Mouse (Mus musculus) forelimb bud, embryonic 11.5 days (tissue): ENCODE measurements around the gene St6gal1.

Experiments used
- DNase-seq: peaks from one replicate; pipeline ENCODE4 v3.0.0-alpha.2; 2012; ENCODE audit warnings: low read depth, low spot score

The St6gal1 gene

GRCm38 (mm10) chr16:23250556-23251444 is 26.3 kb downstream of the St6gal1 start:
- no peak for DNase-seq

- no peak for DNase-seq
Measured at GRCm38 (mm10) chr16:23251445-23251773, 26.9 kb downstream of the St6gal1 start.

DNA sequence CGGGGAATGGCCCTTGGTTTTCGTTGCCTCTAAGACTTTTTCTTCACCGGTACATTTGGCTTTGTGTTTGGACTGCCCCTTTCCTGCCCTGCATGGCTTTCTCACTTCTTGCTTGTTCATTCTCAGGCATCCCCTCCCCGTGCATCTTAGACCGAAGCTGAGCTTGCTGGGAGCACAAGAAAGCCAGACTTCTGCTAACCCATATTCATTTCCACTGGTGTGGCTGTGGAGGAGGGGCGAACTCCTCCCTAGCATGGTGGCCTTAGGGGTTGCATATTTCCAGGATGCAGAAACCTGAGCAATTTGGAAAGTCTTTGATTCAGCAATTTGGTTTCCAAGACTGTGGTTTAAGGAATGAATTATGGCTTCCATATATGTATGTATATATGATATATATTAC is 29.1 kb downstream of the St6gal1 start:
- peak; percentile 37 for DNase-seq

- no peak for DNase-seq
Measured at GRCm38 (mm10) chr16:23254062-23254461, 29.5 kb downstream of the St6gal1 start.

- DNase-seq = no peak
Measured at GRCm38 (mm10) chr16:23256638-23257037, 32.1 kb downstream of the St6gal1 start.

DNA sequence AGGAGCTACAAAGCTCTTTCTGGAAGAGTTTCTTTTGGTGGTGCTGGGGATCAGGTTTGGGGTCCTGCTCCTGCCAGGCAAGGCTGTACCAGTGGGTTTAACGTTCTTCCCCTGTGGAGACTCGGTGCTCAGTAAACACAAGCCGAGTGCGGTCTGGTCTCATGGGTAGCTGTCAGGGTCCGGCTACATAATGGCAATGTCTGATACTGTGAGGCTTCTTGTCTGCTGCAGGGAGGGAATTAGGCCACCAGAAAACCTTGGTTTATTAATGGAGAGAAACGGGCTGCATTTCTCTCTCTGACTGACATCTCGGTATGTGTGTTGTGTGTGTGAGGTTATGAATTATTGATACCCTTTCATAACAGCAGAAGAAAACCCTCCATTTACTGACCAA is 33.9 kb downstream of the St6gal1 start:
- no peak for DNase-seq

- no peak for DNase-seq
Measured at GRCm38 (mm10) chr16:23258823-23259457, 34.4 kb downstream of the St6gal1 start.

GRCm38 (mm10) chr16:23259580-23259979 is 35.0 kb downstream of the St6gal1 start:
- DNase-seq = no peak

GRCm38 (mm10) chr16:23262131-23262768 is 37.7 kb downstream of the St6gal1 start:
- no peak for DNase-seq

- DNase-seq = no peak
Measured at GRCm38 (mm10) chr16:23262846-23263245, 38.3 kb downstream of the St6gal1 start.

GRCm38 (mm10) chr16:23264999-23265398 is 40.5 kb downstream of the St6gal1 start:
- DNase-seq = no peak

- DNase-seq = no peak
Measured at GRCm38 (mm10) chr16:23265481-23265880, 40.9 kb downstream of the St6gal1 start.

DNA sequence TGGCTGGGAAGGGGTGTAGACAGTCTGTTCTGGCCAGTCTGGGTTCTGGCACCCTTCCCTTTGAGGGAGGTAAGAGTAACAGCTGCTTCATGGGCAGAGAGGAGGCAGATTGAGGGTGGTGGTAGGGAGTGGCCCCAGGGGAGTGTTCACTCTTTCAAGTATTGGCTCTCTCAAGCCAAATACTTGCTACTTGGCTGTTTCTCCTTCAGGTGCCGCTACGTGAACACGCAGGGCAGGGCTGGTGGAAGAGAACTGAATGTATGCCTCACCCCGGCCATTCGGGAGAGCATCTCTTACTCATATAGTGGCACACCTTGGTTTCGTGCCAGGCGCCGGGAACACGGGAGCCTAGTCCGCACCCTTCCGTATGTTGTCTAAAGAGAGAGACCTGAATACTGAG is 41.8 kb downstream of the St6gal1 start:
- no peak for DNase-seq

GRCm38 (mm10) chr16:23266896-23267295 is 42.4 kb downstream of the St6gal1 start:
- DNase-seq = no peak

DNA sequence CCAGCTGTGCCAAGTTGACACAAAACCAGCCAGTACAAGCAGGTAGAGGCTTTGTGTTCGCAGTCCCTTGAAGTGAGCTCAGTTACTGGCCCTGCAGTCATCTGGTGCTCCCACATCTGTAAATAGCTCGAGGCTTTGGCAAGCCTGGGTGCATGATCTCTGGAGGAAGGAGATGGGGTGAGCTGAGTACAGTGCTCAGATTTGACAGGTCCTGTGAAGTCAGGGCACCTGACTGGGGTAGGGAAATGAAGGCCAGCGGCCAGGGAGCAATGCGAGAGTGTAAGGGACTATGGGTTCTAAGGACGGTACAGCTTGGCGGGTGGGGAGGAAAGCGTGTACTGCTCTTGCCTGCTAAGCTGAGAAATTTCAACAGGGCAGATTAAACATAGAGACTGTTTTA is 43.7 kb downstream of the St6gal1 start:
- DNase-seq = no peak

GRCm38 (mm10) chr16:23269056-23269983 is 44.8 kb downstream of the St6gal1 start:
- DNase-seq = no peak

DNA sequence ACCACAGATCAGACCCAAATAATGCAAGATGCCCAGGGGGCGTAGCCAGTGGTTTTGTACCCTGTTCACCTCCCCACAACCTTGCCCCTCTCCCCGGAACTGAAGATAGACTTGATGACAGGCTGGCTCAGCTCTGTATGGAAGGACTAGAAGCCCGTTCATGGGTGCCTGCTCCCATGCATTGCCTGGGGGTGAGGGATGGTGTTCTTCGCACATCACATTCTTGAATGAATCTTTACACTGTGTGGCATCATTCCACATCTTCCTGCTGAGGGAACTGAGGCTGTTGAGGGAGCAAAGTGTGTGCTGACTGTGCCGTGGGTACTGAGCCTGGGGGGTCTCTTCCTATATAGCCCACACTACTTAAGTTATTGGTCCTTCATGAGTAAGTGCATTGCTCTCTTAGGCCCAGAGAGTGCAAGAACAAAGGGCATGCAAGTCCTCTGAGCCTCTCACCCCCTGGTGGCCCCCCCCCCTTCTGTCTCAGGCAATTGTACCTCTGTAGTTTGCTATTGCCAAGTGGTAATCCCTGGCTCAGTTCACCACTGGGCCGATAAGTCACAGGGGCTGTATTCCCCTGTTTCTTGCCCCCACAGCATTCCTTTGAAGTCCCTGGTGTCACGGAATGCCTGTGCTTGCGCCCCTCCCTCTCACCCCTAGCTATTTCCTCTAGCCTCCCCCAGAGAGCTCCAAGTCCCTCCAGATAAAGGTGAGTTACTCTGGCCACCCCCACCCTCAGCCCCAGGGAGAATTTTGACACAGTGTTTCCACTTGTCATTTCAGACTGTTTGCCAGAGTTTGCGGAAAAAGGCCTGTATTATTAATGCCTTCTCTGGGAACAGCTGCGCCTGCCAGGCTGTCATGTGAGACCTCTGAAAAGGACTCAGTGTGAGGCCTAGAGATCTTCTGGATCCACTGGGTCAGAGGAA is 45.7 kb downstream of the St6gal1 start:
- DNase-seq = peak; percentile 72

DNA sequence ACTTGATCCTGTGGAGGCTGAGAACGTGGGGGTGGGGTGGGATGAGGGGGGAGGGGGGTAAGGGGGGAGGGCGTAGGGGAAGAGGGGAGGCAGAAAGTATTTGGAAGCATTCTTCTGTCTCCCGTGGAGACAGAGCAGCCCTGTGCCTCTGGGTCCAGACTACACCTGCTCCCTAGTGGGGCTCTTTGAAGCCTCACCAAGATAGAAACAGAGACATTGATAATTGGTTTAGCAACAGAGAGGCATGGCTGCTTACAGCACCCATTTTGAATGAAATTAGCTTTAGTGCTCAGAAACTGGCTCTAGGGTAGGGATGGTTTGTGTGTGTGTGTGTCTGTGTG is 46.3 kb downstream of the St6gal1 start:
- no peak for DNase-seq

DNA sequence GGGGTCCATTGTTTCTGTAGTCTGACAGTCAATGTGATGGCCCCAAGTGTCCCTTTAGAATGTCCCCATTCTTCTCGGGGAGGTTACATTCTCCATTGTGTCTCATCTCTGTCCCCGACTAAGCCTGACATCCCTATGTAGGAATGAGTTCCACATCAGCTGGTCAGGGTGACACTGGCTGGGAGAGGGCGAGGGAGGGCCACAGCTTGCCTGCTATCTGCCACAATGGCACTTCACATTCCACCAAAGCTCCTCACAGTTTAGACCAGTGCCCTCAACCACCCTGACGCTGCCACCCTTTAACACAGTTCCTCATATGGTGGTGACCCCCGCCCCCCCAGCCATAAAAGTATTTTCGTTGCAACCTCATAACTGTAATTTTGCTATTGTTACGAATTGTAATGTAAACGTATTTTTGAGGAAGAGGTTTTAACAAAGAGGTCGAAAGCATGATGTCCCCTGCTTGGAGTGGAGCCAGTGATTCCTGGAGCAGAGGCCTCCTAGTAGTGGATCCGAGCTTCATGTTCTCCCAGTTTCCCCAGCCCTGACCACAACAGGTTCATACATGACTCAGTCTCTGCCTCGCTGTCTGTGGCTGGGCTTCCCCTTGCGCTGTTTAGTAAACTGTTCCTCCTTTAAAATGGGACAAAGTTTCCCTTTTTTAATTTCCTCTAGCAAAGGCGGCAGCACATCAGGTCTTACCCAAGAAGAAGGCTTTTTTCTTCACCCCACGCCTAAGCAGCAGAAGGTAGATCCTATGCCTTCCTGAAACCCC is 47.4 kb downstream of the St6gal1 start:
- DNase-seq = no peak
